Mouse (Mus musculus) limb, embryonic 10.5 days (tissue): ENCODE results near the gene Fndc7. TPM values are rescaled to one million over a fixed set of nuclear protein-coding genes. Genes with fewer than 3 reads are reported as not detected.

Experiments used
- DNase-seq: peaks from one replicate; pipeline ENCODE4 v3.0.0-alpha.2; 2017; ENCODE audit warnings: low spot score
- H3K27ac ChIP-seq: fragments of 300-500 bp; sonication (generic); 2 replicates; pipeline ENCODE4 v1.5.1; 2016; ENCODE audit warnings: mild to moderate bottlenecking
- H3K27me3 ChIP-seq: fragments of 300-500 bp; sonication (generic); 2 replicates; pipeline ENCODE4 v1.6.1; 2016; ENCODE audit warnings: low read depth, mild to moderate bottlenecking; ENCODE audit not compliant: poor library complexity, severe bottlenecking
- H3K36me3 ChIP-seq: fragments of 300-500 bp; sonication (generic); 2 replicates; pipeline ENCODE4 v1.6.1; 2016; ENCODE audit warnings: mild to moderate bottlenecking, moderate library complexity
- H3K4me1 ChIP-seq: fragments of 300-500 bp; sonication (generic); 2 replicates; pipeline ENCODE4 v1.6.1; 2016
- H3K4me3 ChIP-seq: fragments of 300-500 bp; sonication (generic); 2 replicates; pipeline ENCODE4 v1.5.1; 2016; ENCODE audit warnings: mild to moderate bottlenecking, moderate library complexity
- H3K9me3 ChIP-seq: fragments of 300-500 bp; sonication (generic); replicated peaks from 2 replicates; pipeline ENCODE4 v1.6.1; 2016; ENCODE audit warnings: mild to moderate bottlenecking
- WGBS: fragments of 180-500 bp; shearing (Covaris S2); methylation state at CpG from one replicate; pipeline ENCODE4 v1.1.7; 2016; 5-methylcytosine and 5-hydroxymethylcytosine counted together
- polyA plus RNA-seq: library from polyadenylated mRNA; unstranded; fragments of >200 nt; fragmentation: Nextera tagmentation; extraction: Ambion mirVana; gene quantifications from 2 replicates; pipeline ENCODE4 v1.2.1, GENCODE M21; 2016

Fndc7 gene
- polyA plus RNA-seq, 1 experiment from 2014 or later: not detected

DNA sequence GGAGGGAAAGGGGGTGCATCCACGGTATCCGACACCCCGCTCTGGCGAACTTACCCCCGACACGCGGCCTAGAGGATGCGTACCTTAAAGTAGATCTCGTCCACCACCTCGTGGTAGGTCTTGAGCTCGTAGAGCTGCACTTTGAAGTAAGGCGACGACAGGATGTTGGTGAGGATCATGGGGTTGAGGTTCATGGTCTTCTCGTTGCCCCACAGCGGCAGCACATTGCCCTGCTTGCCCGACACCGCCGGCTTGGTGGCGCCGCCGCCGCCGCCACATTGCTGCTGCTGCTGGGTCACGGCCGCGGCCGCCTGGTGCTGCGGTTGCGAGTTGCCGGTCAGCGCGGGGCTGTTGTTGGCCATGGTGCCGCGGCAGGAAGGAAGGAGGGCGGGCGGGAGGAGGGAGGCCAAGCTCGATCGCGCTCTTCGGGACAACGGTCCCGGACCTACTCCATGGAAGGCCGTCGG is 21.3 kb upstream of the Fndc7 start:
- no peak for DNase-seq
- H3K9me3 ChIP-seq: no peaks in the 10 kb centered on the region
- under 1% methylated on average over 44 of the region's 44 CpGs for WGBS
- peaks cover 10% of the 10 kb centered on the region for H3K4me1 ChIP-seq
- peak overlapping the region; percentile 97 for H3K4me3 ChIP-seq
- peak overlapping the region; percentile 97 for H3K27ac ChIP-seq
- H3K36me3 ChIP-seq: peaks cover 25% of the 10 kb centered on the region
- H3K27me3 ChIP-seq: no peaks in the 10 kb centered on the region

DNA sequence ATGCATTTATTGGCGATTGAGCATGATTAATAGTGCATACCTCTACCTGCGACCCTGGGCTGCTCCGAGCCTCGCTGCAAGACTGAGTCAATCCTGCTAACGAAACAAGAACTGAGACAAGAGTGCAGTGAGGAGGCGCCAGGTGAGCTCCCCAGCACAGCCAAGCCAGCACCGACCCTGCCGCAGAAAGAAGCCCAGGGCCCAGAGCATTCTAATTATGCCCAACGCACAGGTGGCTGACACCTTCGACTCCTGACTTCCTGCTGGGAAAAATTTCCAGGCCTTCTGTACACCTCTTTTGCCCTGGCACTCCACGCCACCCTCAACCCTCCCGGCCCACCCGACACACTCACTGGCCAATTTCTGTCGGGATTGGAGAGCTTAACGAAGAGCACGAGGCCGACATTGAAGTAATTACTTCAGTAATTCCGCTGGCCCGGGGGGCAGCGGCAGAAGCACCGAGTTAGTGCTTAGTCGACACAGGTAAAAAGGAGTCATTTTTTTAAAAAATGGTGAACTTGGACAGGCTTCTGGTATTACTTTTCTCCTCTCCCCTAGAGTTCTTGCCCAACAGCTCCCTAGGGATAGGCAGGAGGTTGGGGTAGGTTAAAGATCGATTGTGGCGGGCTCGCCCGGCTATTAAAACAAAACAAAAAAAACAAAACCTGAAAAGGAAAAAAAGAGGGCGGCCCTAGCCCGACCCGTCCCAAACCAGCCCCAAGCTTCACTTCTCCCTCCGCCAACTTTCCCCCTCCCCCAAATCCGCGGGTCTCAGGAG is 20.7 kb upstream of the Fndc7 start:
- Histone ChIP-seq H3K27ac (peak overlapping the region; percentile 97), H3K36me3 (peaks cover 31% of the 10 kb centered on the region), H3K4me3 (peak overlapping the region; percentile 97), H3K4me1 (peaks cover 10% of the 10 kb centered on the region), H3K9me3 (no peaks in the 10 kb centered on the region), H3K27me3 (no peaks in the 10 kb centered on the region)
- peak; percentile 44 for DNase-seq
- WGBS: under 1% methylated on average over 32 of the region's 32 CpGs

GRCm38 (mm10) chr3:108902934-108903333 is 13.1 kb upstream of the Fndc7 start:
- Histone ChIP-seq H3K27me3 (no peaks in the 10 kb centered on the region), H3K4me3 (no peak overlapping the region), H3K27ac (no peak overlapping the region), H3K4me1 (no peaks in the 10 kb centered on the region), H3K36me3 (peaks cover 86% of the 10 kb centered on the region), H3K9me3 (no peaks in the 10 kb centered on the region)
- no peak for DNase-seq
- WGBS: 92% methylated on average over 6 of the region's 6 CpGs

- Histone ChIP-seq H3K36me3 (peaks cover 77% of the 10 kb centered on the region), H3K4me3 (no peak overlapping the region), H3K4me1 (no peaks in the 10 kb centered on the region), H3K9me3 (no peaks in the 10 kb centered on the region), H3K27ac (no peak overlapping the region), H3K27me3 (no peaks in the 10 kb centered on the region)
- WGBS: 63% methylated on average over 2 of the region's 2 CpGs
- no peak for DNase-seq
Observed at GRCm38 (mm10) chr3:108902038-108902437, 12.2 kb upstream of the Fndc7 start.

DNA sequence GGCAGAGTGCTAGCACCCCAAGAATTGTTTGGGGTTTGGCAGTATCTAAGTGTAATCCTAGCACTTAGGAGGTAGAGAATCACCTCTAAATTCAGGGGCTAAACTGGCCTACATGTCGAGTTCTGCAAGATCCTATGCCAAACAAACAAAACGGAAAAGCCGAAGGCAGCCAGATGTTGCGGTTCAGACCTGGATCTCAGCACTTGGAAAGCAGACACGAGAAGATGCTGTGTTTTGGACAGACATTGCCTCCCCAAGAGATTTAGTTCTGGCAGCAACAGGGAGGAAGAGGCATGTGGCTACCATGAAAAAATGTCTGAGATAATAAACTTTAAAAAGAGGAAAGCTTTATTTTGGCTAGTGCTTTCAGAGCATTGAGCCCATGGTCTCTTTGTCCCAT is 10.9 kb upstream of the Fndc7 start:
- H3K4me3 ChIP-seq: no peak overlapping the region
- no peaks in the 10 kb centered on the region for H3K9me3 ChIP-seq
- whole genome bisulfite sequencing: 85% methylated on average over 5 of the region's 5 CpGs
- H3K27ac ChIP-seq: no peak overlapping the region
- H3K4me1 ChIP-seq: no peaks in the 10 kb centered on the region
- no peaks in the 10 kb centered on the region for H3K27me3 ChIP-seq
- no peak for DNase-seq
- H3K36me3 ChIP-seq: peaks cover 63% of the 10 kb centered on the region

DNA sequence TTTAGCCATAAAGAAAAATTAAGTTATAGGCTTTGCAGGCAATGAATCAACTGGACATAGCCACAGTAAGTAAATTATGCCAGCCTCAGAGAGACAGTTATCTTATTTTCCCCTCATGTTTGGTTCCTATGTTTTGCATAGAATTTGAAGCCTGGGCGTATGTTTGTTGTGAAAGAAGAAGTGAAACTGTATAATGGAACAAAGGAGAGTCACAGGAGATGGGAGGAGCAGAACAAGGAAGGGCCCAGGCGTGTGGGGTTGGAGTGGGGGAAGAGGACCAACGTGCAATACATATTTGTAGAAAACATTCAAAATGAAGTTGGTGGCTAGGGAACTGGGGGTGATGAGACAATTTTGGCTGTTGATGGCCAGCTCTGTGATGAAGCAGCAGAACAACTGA is 10.3 kb upstream of the Fndc7 start:
- no peaks in the 10 kb centered on the region for H3K9me3 ChIP-seq
- no peak overlapping the region for H3K27ac ChIP-seq
- peaks cover 58% of the 10 kb centered on the region for H3K36me3 ChIP-seq
- H3K27me3 ChIP-seq: no peaks in the 10 kb centered on the region
- no peak for DNase-seq
- H3K4me3 ChIP-seq: no peak overlapping the region
- no peaks in the 10 kb centered on the region for H3K4me1 ChIP-seq
- 92% methylated on average over 3 of the region's 3 CpGs for WGBS

GRCm38 (mm10) chr3:108898640-108899039 is 8.8 kb upstream of the Fndc7 start:
- DNase-seq: no peak
- H3K36me3 ChIP-seq: peaks cover 43% of the 10 kb centered on the region
- no peak overlapping the region for H3K27ac ChIP-seq
- H3K4me3 ChIP-seq: no peak overlapping the region
- H3K4me1 ChIP-seq: no peaks in the 10 kb centered on the region
- H3K9me3 ChIP-seq: no peaks in the 10 kb centered on the region
- no peaks in the 10 kb centered on the region for H3K27me3 ChIP-seq
- WGBS: 94% methylated on average over 4 of the region's 4 CpGs

DNA sequence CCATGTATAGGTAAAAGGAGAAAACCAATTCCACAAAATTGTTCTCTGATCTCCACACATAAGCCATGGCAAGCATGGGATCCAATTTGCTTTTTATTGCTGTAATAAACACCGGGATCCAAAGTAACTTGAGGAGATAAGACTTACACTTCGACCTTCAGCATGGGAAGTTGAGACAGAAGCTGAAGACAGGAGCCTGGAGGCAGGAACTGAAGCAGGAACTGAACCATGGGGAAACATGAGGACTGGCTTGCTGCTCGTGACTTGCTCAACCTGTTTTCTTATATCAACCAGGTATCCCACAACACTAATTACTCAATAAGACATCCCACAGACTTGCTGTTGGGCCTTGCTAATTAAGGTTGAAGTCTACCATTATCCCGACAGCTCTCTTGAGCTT is 3.1 kb upstream of the Fndc7 start:
- H3K27ac ChIP-seq: no peak overlapping the region
- no peaks in the 10 kb centered on the region for H3K4me1 ChIP-seq
- H3K36me3 ChIP-seq: no peaks in the 10 kb centered on the region
- H3K27me3 ChIP-seq: no peaks in the 10 kb centered on the region
- no peaks in the 10 kb centered on the region for H3K9me3 ChIP-seq
- no peak overlapping the region for H3K4me3 ChIP-seq
- WGBS: 57% methylated on average over 4 of the region's 4 CpGs
- DNase-seq: no peak

GRCm38 (mm10) chr3:108892080-108892479 is 2.3 kb upstream of the Fndc7 start:
- DNase-seq: no peak
- 90% methylated on average over 1 of the region's 1 CpGs for WGBS

DNA sequence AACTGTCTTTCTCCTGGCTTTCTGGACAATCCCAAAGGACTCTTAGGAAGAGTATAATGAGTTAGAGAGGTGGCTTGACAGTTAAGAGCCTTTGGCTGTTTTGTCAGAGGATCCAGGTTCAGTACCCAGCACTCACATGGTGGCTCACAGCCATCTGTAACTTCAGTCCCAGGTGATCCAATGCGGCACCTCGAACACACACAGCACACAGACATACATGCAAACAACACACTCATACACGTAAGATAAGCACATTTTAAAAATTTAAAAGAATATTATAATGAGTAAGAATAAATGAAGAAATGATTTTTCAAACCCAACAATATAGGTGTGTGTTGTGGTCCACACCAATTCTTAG is 2.2 kb downstream of the Fndc7 start:
- 94% methylated on average over 3 of the region's 3 CpGs for WGBS
- Histone ChIP-seq H3K27ac (no peak overlapping the region), H3K4me3 (no peak overlapping the region), H3K36me3 (no peaks in the 10 kb centered on the region), H3K4me1 (no peaks in the 10 kb centered on the region), H3K9me3 (no peaks in the 10 kb centered on the region), H3K27me3 (no peaks in the 10 kb centered on the region)
- no peak for DNase-seq

More at GRCm38 (mm10) chr3:108892080-108892479, 2.3 kb upstream of the Fndc7 start:
- Histone ChIP-seq H3K36me3 (no peaks in the 10 kb centered on the region), H3K27me3 (no peaks in the 10 kb centered on the region), H3K4me1 (no peaks in the 10 kb centered on the region), H3K4me3 (no peak overlapping the region), H3K27ac (no peak overlapping the region), H3K9me3 (no peaks in the 10 kb centered on the region)

DNA sequence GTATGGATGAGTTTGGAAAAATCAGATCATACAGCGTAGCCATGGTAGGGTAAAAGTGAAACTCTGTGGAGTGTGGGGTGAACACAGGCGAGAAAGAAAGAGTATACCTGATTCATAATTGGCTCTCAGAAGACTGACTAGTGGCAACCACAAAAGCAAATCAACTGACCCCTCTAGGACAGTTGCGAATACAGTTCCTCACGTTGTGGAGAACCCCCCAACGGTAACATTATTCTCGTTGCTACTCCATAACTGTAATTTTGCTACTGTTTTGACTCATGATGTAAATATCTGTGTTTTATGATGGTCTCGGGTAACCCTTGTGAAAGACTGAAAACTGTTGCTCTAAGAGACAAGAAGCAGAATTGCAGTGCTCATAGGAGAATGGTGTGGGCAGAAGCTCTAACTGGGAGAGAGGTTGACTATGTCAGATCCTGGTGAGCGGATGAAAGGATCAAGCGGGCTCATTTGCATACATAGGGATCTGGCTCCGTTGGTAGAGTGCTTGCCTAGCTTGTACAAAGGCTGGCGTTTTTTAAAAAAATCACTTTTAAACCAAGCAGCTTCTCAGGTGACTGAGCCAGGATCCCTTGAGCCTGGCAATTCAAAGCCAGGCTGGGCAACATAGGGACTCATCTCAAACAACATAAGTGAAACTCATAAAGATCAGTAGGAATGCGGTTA is 2.7 kb downstream of the Fndc7 start:
- H3K9me3 ChIP-seq: no peaks in the 10 kb centered on the region
- H3K27ac ChIP-seq: no peak overlapping the region
- no peak overlapping the region for H3K4me3 ChIP-seq
- no peaks in the 10 kb centered on the region for H3K27me3 ChIP-seq
- no peaks in the 10 kb centered on the region for H3K36me3 ChIP-seq
- no peaks in the 10 kb centered on the region for H3K4me1 ChIP-seq
- no peak for DNase-seq
- WGBS: 74% methylated on average over 12 of the region's 12 CpGs

DNA sequence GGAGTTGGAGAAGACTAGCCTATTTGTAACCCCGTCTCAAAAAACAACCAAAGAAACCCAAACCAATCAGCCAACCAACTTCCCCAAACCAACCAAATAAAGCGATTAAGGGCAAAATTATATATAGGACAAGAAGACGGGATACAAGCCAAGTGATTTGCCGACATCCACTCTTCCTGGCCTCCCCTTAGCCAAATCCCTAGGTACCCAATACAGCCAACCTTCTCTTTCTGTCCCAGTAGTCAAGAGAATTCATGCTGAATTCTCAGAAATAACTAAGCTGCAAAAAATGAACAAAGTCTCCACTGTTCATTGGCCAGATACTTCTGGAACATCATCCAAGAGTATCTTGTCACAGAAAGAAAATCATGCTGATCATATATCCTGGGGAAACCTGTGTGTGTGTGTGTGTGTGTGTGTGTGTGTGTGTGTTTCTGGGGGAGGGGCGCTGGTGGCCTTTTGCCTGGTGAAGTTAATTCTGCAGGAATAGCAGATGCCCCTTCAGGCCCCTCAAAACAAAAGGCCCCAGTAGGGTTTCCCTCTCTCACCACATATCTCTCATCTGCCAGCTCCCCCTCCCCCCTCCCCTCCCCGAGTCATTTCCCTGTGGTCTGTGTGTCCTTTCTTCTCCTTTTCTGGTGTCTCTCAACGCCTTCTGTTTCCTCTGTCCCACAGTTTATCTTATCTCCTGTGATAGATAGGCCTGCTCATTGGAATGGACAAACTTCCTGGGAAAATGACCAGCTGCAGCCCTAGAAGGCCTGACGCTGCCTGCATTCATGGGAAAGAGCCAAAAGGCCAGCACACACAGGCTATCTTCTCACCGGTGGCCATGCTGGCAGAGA is 3.9 kb downstream of the Fndc7 start:
- Histone ChIP-seq H3K27ac (no peak overlapping the region), H3K36me3 (no peaks in the 10 kb centered on the region), H3K27me3 (no peaks in the 10 kb centered on the region), H3K4me1 (peaks cover 11% of the 10 kb centered on the region), H3K4me3 (no peak overlapping the region), H3K9me3 (no peaks in the 10 kb centered on the region)
- WGBS: 51% methylated on average over 9 of the region's 9 CpGs
- DNase-seq: no peak
